Mouse (Mus musculus) erythroblast, embryonic 14.5 days (primary cell): Measurements from ENCODE around the gene Notch1.

Source experiments
- GATA1 ChIP-seq: IDR thresholded peaks from 2 replicates; pipeline ENCODE4 v1.6.1; 2012; ENCODE audit warnings: low read length, inconsistent platforms, mixed read lengths
- TAL1 ChIP-seq: IDR thresholded peaks from 3 replicates; pipeline ENCODE4 v1.6.1; 2012; ENCODE audit warnings: low read length, inconsistent platforms, mixed read lengths

DNA sequence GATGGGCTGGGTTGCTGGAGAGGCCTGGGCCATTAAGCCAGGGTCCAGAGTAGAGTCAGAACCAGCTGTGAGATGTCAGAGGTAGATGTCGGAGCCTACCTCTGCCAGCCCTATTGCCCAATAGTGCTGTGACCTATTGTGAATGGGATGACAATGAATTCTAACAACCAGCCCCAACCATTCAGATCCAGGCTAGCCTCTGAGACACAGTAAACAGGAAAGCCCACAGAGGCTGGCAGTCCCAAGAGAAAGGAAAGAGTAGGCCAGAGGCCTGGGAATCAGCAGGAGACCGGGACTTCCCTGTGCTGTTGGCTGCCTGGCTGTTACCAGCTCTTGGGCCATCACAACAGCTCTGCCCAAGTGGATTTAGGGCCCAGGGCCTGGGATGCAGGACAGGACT, 1.1 kb downstream of the Notch1 start:
- no peak for TF ChIP-seq TAL1
- no peak for TF ChIP-seq GATA1
